Mouse (Mus musculus): ENCODE results near the gene Chchd5.

Gene Chchd5

DNA sequence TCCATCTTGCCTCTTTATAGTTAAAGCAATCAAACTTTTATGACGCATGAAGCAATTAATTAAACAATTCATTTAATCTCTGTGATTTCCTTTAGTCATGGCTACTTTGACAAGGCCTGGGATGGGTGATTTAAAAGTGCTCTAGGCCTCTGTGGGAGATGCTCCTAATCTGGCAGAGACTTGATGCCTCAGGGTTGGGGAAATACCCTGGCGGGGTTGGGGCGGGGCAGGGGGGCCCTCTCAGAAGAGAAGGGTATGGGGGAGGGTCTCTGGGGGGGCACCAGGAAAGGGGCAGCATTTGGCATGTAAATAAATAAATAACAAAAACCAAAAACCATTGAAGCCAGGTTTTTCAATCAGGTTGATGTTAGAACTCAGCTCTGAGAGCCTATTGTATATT, 48.2 kb downstream of the Chchd5 start:
- DNase-seq (ENCODE audit: low read depth, low spot score) = no peak
- H3K36me3 ChIP-seq (ENCODE audit: control insufficient read depth, insufficient read depth, low read length, poor library complexity, severe bottlenecking) = no peaks in the 10 kb centered on the region
- no peaks in the 10 kb centered on the region for H3K27me3 ChIP-seq (ENCODE audit: control insufficient read depth, insufficient read depth, low read length, poor library complexity, severe bottlenecking)

DNA sequence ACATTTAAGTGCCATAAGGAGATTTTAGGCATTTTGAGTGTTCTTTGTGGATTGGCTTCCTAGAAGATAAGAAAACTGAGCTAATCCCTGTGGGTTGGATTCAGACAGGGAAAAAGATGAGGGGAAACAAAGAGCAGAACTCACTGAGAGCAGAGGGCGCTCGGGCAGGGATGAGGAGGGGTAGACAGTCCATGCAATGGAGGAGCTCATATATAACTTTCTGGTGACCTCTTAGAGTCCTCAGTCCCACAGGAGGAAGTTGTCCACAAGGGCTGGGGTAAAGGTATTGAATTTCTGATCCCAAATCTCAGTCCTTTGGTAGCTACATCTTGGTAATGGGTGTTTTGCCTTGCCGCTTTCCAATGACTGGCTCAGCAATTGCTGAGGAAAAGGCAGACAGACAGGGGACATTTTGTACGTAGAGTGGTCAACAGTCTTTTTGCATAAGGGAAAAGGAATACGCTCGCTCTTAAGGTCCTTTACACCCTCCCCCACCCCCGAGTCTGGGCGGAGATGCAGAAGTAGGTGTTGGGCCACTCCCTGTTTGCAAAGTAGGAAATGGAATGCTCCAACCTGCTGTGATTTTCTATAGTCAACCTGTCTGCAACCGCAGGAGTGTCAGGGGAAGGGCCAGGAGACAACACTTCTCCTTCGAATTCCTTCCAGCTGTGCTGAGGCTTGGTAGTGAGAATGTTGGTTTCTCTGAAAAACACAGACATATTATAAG, 48.8 kb downstream of the Chchd5 start:
- H3K27me3 ChIP-seq (ENCODE audit: control insufficient read depth, insufficient read depth, low read length, poor library complexity, severe bottlenecking) = no peaks in the 10 kb centered on the region
- DNase-seq (ENCODE audit: low read depth, low spot score) = no peak
- H3K36me3 ChIP-seq (ENCODE audit: control insufficient read depth, insufficient read depth, low read length, poor library complexity, severe bottlenecking) = no peaks in the 10 kb centered on the region

DNA sequence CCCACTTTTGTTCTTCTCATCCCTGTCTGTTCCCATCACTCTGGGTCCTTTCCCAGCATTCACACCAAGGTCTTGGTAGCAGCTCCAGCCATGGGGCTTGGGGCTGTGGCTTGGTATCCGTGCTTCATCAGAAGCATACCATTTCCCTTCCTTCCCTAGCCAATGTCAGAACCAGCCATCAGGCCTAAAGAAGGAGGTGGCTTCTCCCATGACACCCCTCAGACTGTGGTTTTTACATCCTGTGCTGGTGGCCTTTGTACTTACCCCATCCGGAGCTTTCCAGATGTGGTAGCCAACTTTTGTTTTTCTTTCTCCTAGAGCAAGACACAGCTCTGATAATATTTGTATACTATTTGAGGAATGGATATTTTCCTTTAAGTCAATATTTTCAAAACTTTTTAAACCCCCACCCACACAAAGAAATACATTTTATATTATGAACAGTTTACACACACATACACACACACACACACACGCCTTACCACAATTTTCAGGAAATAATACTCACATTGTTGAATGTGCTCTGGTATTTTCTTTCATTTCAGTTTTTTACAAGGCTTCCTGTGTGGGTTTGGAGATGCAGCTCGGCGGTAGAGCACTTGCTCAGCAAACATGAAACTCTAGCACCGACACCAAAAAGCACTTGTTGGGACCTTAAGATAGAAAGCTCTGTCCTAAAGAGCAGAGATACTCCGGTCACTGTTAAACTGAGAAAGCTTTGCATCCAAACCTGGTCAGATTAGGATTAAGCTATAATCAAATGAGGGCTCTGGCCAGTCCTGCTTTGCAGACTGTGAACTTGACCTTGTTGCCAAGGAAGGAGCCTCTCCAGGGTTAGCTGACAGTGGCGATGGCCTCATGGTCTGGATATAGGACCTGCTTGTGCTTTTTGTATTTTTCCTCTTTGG, 50.7 kb downstream of the Chchd5 start:
- peak; percentile 46 for DNase-seq (ENCODE audit: low read depth, low spot score)
- no peaks in the 10 kb centered on the region for H3K27me3 ChIP-seq (ENCODE audit: control insufficient read depth, insufficient read depth, low read length, poor library complexity, severe bottlenecking)
- H3K36me3 ChIP-seq (ENCODE audit: control insufficient read depth, insufficient read depth, low read length, poor library complexity, severe bottlenecking) = no peaks in the 10 kb centered on the region

DNA sequence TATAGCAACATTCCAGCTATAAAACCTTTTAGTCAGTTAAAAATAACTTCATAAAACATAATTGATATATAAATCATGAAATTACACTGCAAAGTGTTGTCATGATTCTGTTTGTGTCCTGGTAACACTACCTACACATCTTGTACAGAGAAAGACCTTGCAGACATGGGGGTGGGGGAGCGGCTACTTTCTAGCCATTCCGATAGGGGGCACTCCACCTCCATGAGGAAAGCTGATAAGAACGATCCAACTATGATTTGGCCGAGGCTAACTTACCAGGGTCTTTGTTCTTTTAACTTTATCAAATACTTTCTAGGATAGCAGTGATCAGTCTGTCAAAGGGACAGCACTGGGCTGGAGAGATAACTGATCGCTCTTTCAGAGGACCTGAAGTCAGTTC, 52.0 kb downstream of the Chchd5 start:
- H3K27me3 ChIP-seq (ENCODE audit: control insufficient read depth, insufficient read depth, low read length, poor library complexity, severe bottlenecking) = no peaks in the 10 kb centered on the region
- DNase-seq (ENCODE audit: low read depth, low spot score) = no peak
- H3K36me3 ChIP-seq (ENCODE audit: control insufficient read depth, insufficient read depth, low read length, poor library complexity, severe bottlenecking) = no peaks in the 10 kb centered on the region

DNA sequence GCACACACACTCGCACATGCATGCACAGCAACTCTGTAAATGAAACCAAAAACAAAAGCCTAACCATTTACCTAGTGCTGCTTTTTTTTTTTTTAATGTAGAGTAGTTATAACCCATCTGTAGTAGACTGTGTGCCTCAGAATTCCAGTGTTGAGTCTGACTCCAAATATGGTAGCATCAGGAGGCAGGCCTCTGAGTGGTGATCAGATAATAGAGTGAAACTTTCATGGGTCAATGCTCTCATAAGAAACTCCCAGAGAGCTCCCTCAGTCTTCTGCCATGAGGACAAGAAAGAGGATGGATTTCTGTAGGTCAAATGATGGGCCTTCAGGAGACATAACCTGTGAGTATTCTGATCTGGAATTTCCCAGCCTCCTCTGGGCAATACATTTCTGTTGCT, 52.9 kb downstream of the Chchd5 start:
- DNase-seq (ENCODE audit: low read depth, low spot score) = no peak
- no peaks in the 10 kb centered on the region for H3K27me3 ChIP-seq (ENCODE audit: control insufficient read depth, insufficient read depth, low read length, poor library complexity, severe bottlenecking)
- no peaks in the 10 kb centered on the region for H3K36me3 ChIP-seq (ENCODE audit: control insufficient read depth, insufficient read depth, low read length, poor library complexity, severe bottlenecking)

DNA sequence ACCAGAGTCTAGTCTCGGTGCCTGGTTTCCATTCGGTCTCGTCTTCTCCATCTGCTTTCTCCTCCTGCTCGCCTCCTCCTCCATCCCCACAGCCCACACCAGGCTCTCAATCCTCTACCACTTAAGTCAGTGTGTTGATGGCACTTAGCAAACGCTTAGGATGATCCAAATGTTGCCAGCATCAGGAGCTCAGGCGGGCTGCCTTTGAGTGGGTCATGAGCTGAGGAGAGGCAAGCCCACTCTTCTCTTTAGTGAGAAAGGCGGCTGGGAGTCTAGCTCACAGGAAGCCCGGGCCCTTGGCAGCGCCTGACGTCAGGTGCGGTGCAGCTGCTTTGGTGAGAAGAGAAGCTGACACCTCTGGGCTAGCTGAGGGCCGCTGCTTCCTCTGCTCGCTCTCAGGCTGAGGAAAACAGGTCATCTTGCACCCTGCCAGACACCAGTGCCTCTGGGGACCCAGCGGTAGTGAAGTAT, 54.1 kb downstream of the Chchd5 start:
- DNase-seq (ENCODE audit: low read depth, low spot score) = peak; percentile 82
- Histone ChIP-seq H3K36me3 (ENCODE audit: control insufficient read depth, insufficient read depth, low read length, poor library complexity, severe bottlenecking) (no peaks in the 10 kb centered on the region), H3K27me3 (ENCODE audit: control insufficient read depth, insufficient read depth, low read length, poor library complexity, severe bottlenecking) (no peaks in the 10 kb centered on the region)

Measured in splenic B cell, adult 2 months (primary cell).